Mouse (Mus musculus) adrenal gland, adult 18-20 months (tissue): ENCODE results near the gene Ovol1. TPM values are rescaled to one million over a fixed set of nuclear protein-coding genes. Genes with fewer than 3 reads are reported as not detected.

Experiments used
- DNase-seq, 2 experiments: peaks; one replicate each; pipeline ENCODE4 v3.0.0; 2021 to 2022; ENCODE audit warnings: low spot score in 2 of 2
- total RNA-seq, 2 experiments: library from RNA; stranded (reverse); gene quantifications; 1 replicate in 1 of 2; 2 replicates in 1 of 2; pipeline ENCODE4 v1.2.3; 2021

Ovol1 gene
- total RNA-seq, 2 experiments from 2014 or later: not detected

GRCm38 (mm10) chr19:5529325-5530137 is 30.9 kb downstream of the Ovol1 start:
- peak; percentile 99 for DNase-seq

GRCm38 (mm10) chr19:5525204-5525603 is 35.2 kb downstream of the Ovol1 start:
- no peak for DNase-seq

- DNase-seq: no peak
Measured at GRCm38 (mm10) chr19:5518721-5519120, 41.7 kb downstream of the Ovol1 start.

GRCm38 (mm10) chr19:5516906-5517505 is 43.4 kb downstream of the Ovol1 start:
- DNase-seq: no peak

GRCm38 (mm10) chr19:5515840-5516777 is 44.3 kb downstream of the Ovol1 start:
- DNase-seq: no peak

GRCm38 (mm10) chr19:5513005-5513349 is 47.5 kb downstream of the Ovol1 start:
- no peak for DNase-seq

GRCm38 (mm10) chr19:5512091-5513004 is 48.1 kb downstream of the Ovol1 start:
- DNase-seq: no peak

GRCm38 (mm10) chr19:5511074-5511632 is 49.3 kb downstream of the Ovol1 start:
- no peak for DNase-seq

GRCm38 (mm10) chr19:5510031-5511026 is 50.1 kb downstream of the Ovol1 start, which contains the start of gene Snx32:
Gene Snx32 (minus strand): TSS chr19:5510538.
- DNase-seq: peak; percentile 94 to 96

GRCm38 (mm10) chr19:5503687-5504086 is 56.8 kb downstream of the Ovol1 start, which contains the start of gene 1700020D05Rik:
Gene 1700020D05Rik (minus strand): TSS chr19:5503787.
- no peak for DNase-seq

GRCm38 (mm10) chr19:5500330-5500875 is 60.0 kb downstream of the Ovol1 start:
- DNase-seq: no peak

Other genes with a start within 250 kb of the Ovol1 start
- gene Catsper1, start 224.9 kb downstream of the Ovol1 start, total RNA-seq: not detected
- gene Cst6, start 211.1 kb downstream of the Ovol1 start, total RNA-seq: 1 to 10 TPM; 2.5 to 3.2 TPM
- gene Eif1ad, start 193.9 kb downstream of the Ovol1 start, total RNA-seq: 10 to 100 TPM; 24.4 to 24.5 TPM
- gene Banf1, start 193.5 kb downstream of the Ovol1 start, total RNA-seq: 100 to 1,000 TPM; 127 to 129 TPM
- gene Sart1, start 171.9 kb downstream of the Ovol1 start, total RNA-seq: 10 to 100 TPM; 79.8 to 85.0 TPM
- gene Tsga10ip, start 158.1 kb downstream of the Ovol1 start, total RNA-seq: under 1 TPM in 1 of 2 experiments, not detected in 1; 0.96 TPM
- 100 to 1,000 TPM; 266 to 283 TPM for gene Drap1, start 135.7 kb downstream of the Ovol1 start, total RNA-seq
- 10 to 100 TPM; 46.5 to 47.2 TPM for gene AI837181, start 135.5 kb downstream of the Ovol1 start, total RNA-seq
- gene Fosl1, start 113.1 kb downstream of the Ovol1 start, total RNA-seq: 1 to 10 TPM; 1.1 to 4.9 TPM
- 1 to 10 TPM; 6.4 TPM for gene Ccdc85b, start 102.8 kb downstream of the Ovol1 start, total RNA-seq
- 10 to 100 TPM; 75.0 to 82.0 TPM for gene Fibp, start 100.0 kb downstream of the Ovol1 start, total RNA-seq
- gene Ctsw, start 92.1 kb downstream of the Ovol1 start, total RNA-seq: 1 to 10 TPM; 1.0 to 2.1 TPM
- gene Efemp2, start 86.7 kb downstream of the Ovol1 start, total RNA-seq: 10 to 100 TPM; 56.9 to 91.1 TPM
- gene Mus81, start 72.2 kb downstream of the Ovol1 start, total RNA-seq: 10 to 100 TPM; 25.1 to 35.8 TPM
- 100 to 1,000 TPM; 689 to 693 TPM for gene Cfl1, start 70.2 kb downstream of the Ovol1 start, total RNA-seq
- gene 1700020D05Rik, start 56.9 kb downstream of the Ovol1 start, total RNA-seq: 1 to 10 TPM; 1.7 to 2.2 TPM
- gene Snx32, start 50.1 kb downstream of the Ovol1 start, total RNA-seq: 10 to 100 TPM; 12.3 to 12.4 TPM
- 1 to 10 TPM; 6.5 to 9.9 TPM for gene Ap5b1, start 7.4 kb upstream of the Ovol1 start, total RNA-seq
- gene Rnaseh2c, start 41.2 kb upstream of the Ovol1 start, total RNA-seq: 100 to 1,000 TPM; 108 to 113 TPM
- 10 to 100 TPM; 67.8 to 69.3 TPM for gene Kat5, start 49.6 kb upstream of the Ovol1 start, total RNA-seq
- 10 to 100 TPM; 79.6 to 90.2 TPM for gene Rela, start 76.8 kb upstream of the Ovol1 start, total RNA-seq
- 10 to 100 TPM; 41.1 to 45.6 TPM for gene Sipa1, start 103.1 kb upstream of the Ovol1 start, total RNA-seq
- 10 to 100 TPM; 36.9 to 45.8 TPM for gene Map3k11, start 128.1 kb upstream of the Ovol1 start, total RNA-seq
- 100 to 1,000 TPM in 1 of 2 experiments, 10 to 100 TPM in 1; 84.6 to 103 TPM for gene Pcnx3, start 128.3 kb upstream of the Ovol1 start, total RNA-seq
- not detected for gene Kcnk7, start 143.7 kb upstream of the Ovol1 start, total RNA-seq
- gene Ehbp1l1, start 165.7 kb upstream of the Ovol1 start, total RNA-seq: 10 to 100 TPM; 33.5 to 45.6 TPM
- gene Fam89b, start 169.0 kb upstream of the Ovol1 start, total RNA-seq: 10 to 100 TPM; 42.9 to 61.5 TPM
- 100 to 1,000 TPM; 241 to 252 TPM for gene Ltbp3, start 180.3 kb upstream of the Ovol1 start, total RNA-seq
- 100 to 1,000 TPM in 1 of 2 experiments, 10 to 100 TPM in 1; 92.3 to 105 TPM for gene Scyl1, start 210.8 kb upstream of the Ovol1 start, total RNA-seq